Mouse (Mus musculus) adrenal gland, postnatal 4 days (tissue): Measurements from ENCODE around the gene Plb1. TPM values are rescaled to one million over a fixed set of nuclear protein-coding genes. Genes with fewer than 3 reads are reported as not detected.

Experiments
- DNase-seq, 2 experiments: peaks; one replicate each; pipeline ENCODE4 v3.0.0; 2021 to 2022; ENCODE audit warnings: low spot score in 2 of 2, mixed read lengths in 2 of 2
- long read RNA-seq, 2 experiments: library from polyadenylated mRNA; stranded (forward); transcript quantifications; one replicate each; pipeline ENCODE4 v2.0.0; 2021
- total RNA-seq, 2 experiments: library from RNA; stranded (reverse); gene quantifications; 2 replicates each; pipeline ENCODE4 v1.2.3; 2021

The Plb1 gene
- under 1 TPM; 0.11 to 0.96 TPM for total RNA-seq
- long read RNA-seq, experiment 1 = 0 reads
- long read RNA-seq, experiment 2, partial matches to known transcripts = 1 of 1 reads
- long read RNA-seq, experiment 2, other reads (novel, unspliced or antisense) = 0 of 1 reads

DNA sequence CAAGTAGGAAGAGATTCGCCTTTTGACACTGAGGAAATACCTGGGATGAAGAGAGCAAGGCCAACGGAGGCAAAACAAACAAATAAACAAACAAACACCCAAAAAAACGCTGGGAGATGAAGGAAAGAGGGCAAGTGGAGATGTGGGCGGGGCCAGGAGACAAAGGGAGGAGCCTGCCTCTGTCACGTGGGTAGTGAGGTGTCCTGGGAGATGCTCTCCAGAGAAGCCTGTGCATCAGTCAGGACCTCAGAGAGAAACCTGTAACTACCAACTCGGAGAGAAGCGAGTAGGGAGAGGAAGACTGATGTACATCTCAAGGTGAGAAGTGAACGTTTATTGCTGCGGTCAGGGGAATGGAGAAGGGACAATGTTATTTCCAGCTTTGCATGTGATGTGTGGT is at the start of gene Plb1:
TSS of gene Plb1 (plus strand) at position 235 of the 400 bp plus-strand sequence.
- DNase-seq = no peak

DNA sequence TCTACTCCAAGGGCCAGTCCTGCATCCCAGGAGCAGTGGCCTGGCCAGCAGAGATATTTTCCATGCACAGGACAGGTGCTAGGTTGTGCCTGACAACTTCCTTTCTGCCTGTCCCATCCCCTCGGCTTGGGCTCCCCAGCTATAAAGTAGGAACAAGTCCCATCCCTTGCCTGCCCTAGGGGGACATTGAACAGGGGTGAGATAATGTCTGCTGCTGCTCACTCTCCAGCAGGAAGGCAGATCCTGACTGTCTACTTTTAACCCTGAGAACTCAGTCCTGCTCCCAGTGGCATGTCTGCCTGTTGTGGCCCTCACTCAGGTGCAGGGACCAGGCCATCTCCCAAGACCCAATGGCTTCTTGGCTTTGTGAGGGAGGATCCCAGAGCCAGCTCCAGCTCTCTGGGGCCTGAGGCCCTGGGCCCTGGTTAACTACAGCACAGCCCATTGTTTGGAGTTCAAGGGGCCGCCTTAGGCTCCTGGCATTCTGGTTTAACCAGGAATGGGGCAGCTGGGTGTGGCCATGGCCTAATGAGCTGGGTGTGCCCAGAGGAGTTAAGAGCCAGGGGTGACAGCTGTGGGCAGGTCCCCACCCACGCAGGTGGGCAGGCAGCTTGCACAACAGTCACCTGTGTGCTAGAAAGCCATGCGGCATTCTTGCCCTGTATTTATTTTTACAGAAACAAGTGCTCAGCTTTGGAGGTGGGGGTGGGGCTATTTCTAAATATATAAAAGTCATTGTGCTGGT is 49.5 kb upstream of the Plb1 start:
- no peak for DNase-seq

DNA sequence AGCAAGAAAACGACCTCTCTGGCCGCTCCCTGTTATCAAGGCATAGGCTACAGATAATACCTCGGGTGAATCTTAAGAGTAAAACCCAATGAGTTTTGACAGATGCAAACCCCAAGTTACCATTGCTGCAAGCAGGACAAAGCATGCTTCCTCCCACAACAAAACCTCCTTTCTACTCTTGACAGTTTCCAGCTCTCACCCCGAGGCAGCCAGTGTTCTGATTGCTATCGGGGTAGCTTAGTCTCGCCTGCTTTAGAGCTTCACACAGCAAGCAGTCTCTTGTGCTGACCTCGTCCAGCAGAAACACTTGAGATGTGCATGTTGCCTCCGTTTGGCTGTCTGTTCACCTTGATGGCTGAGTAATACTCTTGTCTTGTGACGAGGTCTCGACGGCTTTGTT is 44.8 kb upstream of the Plb1 start:
- no peak for DNase-seq

- DNase-seq = no peak
Measured at GRCm38 (mm10) chr5:32191259-32191658, 41.2 kb upstream of the Plb1 start.

- peak in 1 of 2 experiments; percentile 21 for DNase-seq
Measured at GRCm38 (mm10) chr5:32192016-32192845, 40.3 kb upstream of the Plb1 start.

DNA sequence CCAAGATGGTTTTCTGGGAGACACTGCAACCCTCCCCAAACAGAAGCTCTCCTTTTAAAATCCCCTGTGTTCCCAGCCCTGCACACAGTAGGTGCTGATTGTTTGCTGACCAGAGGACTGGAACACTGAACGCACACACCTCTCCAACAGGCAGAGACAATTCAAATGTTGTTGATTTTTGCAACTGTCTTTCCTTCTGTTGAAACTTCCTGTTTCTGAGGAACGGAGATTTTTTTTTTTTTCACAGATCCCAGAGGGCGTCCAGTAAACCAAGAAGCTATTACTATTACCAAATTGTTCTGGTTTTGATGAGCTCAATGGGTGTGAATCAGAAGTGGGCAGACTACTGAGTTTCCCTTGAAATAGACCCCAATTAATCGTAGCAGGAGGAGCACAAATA is 38.3 kb upstream of the Plb1 start:
- no peak for DNase-seq

GRCm38 (mm10) chr5:32195857-32196609 is 36.5 kb upstream of the Plb1 start:
- DNase-seq = no peak

DNA sequence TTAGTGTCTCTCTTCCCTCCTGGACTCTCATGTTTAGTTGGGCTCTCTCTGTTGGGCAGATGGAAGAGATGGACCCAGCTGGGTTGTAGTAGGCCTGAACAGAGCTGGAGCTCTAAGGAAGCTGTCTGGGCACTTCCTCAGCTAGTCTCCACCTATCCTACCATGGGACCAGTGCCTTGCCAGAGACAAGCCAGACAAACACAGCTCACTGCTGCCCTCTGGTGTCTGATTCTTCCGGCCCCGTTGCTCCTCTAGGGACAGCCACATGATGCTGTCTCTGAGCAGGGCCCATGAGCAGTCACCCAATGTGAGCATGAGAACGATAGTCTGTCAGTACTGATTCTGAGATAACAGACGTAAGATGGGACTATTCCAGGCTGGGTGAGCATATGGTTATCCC is 34.8 kb upstream of the Plb1 start:
- DNase-seq = peak; percentile 87 to 88

DNA sequence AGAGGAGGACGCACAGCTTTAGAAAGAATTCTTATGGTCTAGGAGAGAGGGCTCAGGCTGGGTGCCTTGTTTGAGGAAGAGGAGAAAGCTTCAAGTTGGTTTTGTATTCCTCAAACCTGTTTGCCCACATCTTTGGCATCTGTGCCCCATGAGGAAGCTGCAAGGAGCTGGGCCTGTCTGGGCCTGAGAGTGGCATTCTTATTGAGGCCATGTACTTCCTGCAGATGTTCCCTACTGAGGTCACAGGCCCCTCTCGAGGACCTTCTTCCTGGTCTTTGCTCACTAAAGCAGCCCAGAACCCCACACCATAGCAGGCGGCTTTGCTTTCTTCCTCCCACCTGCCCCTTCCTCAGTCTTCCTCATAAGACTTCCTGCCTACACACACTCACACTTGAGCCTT is 33.4 kb upstream of the Plb1 start:
- DNase-seq = no peak

DNA sequence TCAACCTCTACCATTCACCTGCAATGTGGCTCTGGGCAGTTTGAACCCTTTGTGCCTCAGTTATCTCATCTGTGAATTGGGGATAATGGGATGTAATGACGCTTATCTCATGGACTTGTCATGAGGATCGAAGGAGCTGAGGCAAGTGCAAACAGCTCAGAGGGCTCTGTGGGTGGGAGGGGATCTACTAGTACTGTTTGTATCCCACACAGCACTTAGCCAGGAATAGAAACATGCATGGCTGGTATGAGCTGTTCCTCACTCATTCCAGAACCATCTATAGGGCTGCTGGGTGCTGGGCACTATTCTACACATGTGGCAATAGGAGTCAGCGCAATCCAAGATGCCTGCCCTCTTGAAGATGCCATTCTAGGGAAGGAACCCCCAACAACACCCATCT is 32.9 kb upstream of the Plb1 start:
- DNase-seq = no peak

- no peak for DNase-seq
Measured at GRCm38 (mm10) chr5:32204653-32205052, 27.9 kb upstream of the Plb1 start.

DNA sequence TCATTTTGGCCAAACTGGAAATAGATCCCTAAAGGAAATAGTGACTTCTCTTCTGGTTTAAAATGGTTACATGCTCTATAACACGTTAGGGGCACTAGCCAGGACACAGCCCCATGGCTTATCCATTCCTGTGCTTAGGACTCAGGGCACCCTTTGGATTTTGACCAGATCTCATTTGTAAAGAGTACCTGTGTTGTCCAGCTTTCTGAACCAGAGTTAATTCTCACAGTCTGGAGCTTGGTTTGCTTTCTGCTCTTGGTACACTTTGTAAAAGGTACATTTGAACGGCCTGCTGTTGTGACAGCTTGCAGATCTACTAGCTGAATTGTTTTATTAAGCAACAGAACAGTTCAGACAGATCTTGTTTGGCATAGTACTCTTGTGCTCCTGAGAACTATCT is 25.8 kb upstream of the Plb1 start:
- no peak for DNase-seq

GRCm38 (mm10) chr5:32208460-32208859 is 24.0 kb upstream of the Plb1 start:
- no peak for DNase-seq

DNA sequence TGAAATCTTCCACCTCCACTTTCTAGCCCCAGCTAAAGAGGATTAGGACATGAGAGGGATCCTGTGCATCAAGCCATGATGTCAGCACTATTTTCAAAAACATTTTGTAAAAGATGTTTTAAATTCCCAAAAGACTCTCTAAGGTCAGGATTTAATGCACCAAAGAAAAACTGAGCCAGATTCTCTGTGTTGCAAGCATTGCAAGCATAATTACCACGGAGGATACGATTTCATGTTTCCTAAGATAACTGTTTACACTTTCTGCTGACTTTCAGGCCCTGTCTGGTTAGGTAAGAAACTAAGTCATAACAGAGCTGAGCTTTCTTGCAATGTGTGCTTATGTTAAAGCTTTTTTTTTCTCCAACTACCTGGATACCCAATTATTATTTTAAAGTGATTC is 21.5 kb upstream of the Plb1 start:
- DNase-seq = no peak

DNA sequence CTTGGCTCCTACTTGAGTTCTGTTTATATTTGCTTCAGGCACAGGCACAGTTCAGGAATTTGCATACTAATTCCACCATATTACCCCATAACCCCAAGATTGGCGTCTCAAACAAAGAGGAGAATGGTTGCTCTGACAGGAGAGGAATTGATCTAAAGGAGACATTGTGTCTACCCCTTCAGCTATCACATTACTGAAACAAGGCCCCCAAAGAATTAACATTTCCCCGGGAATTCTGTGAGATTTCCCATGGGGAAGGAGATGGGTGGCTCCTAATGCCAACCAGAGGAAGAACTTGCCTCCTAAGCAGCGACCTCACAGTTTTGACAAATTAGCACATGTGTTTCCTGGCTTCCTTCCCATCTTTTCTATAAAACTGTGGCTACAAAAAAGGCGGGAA is 18.8 kb upstream of the Plb1 start:
- DNase-seq = no peak

- DNase-seq = no peak
Measured at GRCm38 (mm10) chr5:32215510-32215909, 17.0 kb upstream of the Plb1 start.

- no peak for DNase-seq
Measured at GRCm38 (mm10) chr5:32216465-32216864, 16.0 kb upstream of the Plb1 start.

DNA sequence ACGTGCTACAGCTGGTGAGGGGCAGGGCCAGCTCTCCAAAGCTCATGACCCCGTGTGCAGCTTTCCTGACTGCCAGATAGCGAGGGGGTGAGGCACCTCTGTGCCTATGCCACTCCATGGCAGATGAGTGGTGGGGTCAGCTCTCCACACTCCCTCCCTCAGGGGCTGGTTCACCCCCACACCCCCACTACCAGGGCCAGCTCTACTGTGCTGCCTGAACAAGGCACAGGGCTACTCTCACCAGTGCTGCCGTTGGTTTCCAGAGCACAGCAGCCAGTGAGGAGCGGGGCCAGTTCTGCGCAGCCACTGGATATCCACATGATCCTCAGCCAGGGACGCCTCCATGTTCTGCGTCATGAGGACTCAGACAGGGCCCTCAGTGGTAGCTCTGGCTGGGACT is 15.0 kb upstream of the Plb1 start:
- DNase-seq = no peak

DNA sequence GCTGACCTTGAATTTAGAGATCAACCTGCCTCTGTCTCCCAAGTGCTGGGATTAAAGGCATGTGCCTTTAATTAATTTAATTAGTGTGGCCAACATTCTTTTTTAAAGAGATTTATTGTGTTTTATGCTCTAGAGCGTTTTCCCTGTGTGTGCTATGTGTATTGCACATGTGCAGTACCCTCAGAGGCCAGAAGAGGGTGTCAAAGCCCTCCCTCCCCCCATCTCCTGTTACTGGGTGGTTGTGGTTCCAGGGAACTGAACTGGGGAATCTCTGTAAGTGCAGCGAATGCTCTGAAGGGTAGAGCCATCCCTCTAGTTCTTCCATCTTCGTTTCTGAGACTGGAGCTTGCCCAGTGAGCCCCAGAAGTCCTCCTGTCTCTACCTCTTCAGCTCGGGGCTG is 2.1 kb upstream of the Plb1 start:
- no peak for DNase-seq

DNA sequence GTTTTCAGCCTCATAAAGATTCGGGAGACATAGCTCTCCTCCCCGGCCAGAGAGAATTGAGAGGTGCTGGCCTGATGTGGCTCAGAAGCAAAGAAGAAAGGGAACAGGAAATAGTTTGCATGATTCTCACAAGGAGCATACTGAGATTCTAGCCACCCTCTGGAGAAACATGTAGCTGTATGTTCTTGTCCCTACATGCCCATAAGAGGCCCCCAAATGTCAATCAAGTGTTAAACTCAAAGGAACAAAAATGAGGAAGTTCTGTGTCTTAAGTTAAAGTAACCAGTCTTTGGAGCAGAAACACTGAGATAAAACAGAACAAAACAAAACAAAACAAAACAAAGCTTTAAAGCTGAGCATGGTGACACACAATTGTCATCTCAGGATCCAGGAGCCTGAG is 6.8 kb downstream of the Plb1 start:
- no peak for DNase-seq

GRCm38 (mm10) chr5:32240741-32241140 is 8.2 kb downstream of the Plb1 start:
- no peak for DNase-seq
